Mouse (Mus musculus): ENCODE results near the gene Scube1. TPM values are rescaled to one million over a fixed set of nuclear protein-coding genes. Genes with fewer than 3 reads are reported as not detected.
A peak's percentile ranks its signal among the peaks of the same experiment; 100 is the strongest.

Gene Scube1
- polyA plus RNA-seq, 3 experiments from 2014 or later: not detected

- ATAC-seq: no peak
Observed at GRCm38 (mm10) chr15:83664722-83665121, 60.1 kb downstream of the Scube1 start.

- ATAC-seq: no peak
Observed at GRCm38 (mm10) chr15:83663066-83663465, 61.8 kb downstream of the Scube1 start.

- no peak for ATAC-seq
Observed at GRCm38 (mm10) chr15:83662106-83662505, 62.7 kb downstream of the Scube1 start.

- no peak for ATAC-seq
Observed at GRCm38 (mm10) chr15:83642518-83642917, 82.3 kb downstream of the Scube1 start.

GRCm38 (mm10) chr15:83640208-83640607, 84.6 kb downstream of the Scube1 start:
- ATAC-seq: no peak

- ATAC-seq: no peak
Observed at GRCm38 (mm10) chr15:83639160-83639559, 85.7 kb downstream of the Scube1 start.

GRCm38 (mm10) chr15:83638196-83638899, 86.5 kb downstream of the Scube1 start:
- no peak for ATAC-seq

- ATAC-seq: no peak
Observed at GRCm38 (mm10) chr15:83636759-83637158, 88.1 kb downstream of the Scube1 start.

- ATAC-seq: no peak
Observed at GRCm38 (mm10) chr15:83635251-83635650, 89.6 kb downstream of the Scube1 start.

- no peak for ATAC-seq
Observed at GRCm38 (mm10) chr15:83634076-83634475, 90.7 kb downstream of the Scube1 start.

GRCm38 (mm10) chr15:83631071-83631470, 93.8 kb downstream of the Scube1 start:
- no peak for ATAC-seq

GRCm38 (mm10) chr15:83629716-83630115, 95.1 kb downstream of the Scube1 start:
- no peak for ATAC-seq

GRCm38 (mm10) chr15:83626142-83626645, 98.6 kb downstream of the Scube1 start:
- no peak for ATAC-seq

- no peak for ATAC-seq
Observed at GRCm38 (mm10) chr15:83615245-83615644, 109.6 kb downstream of the Scube1 start.

GRCm38 (mm10) chr15:83607115-83607802, 117.6 kb downstream of the Scube1 start:
- ATAC-seq: peak; percentile 41

- ATAC-seq: no peak
Observed at GRCm38 (mm10) chr15:83606700-83607099, 118.1 kb downstream of the Scube1 start.

- ATAC-seq: no peak
Observed at GRCm38 (mm10) chr15:83606216-83606615, 118.6 kb downstream of the Scube1 start.

GRCm38 (mm10) chr15:83603426-83603825, 121.4 kb downstream of the Scube1 start:
- no peak for ATAC-seq

GRCm38 (mm10) chr15:83603046-83603396, 121.8 kb downstream of the Scube1 start:
- ATAC-seq: peak; percentile 25

- ATAC-seq: peak; percentile 92
Observed at GRCm38 (mm10) chr15:83602372-83603045, 122.3 kb downstream of the Scube1 start.

- ATAC-seq: no peak
Observed at GRCm38 (mm10) chr15:83601185-83601584, 123.6 kb downstream of the Scube1 start.

GRCm38 (mm10) chr15:83596833-83597232, 128.0 kb downstream of the Scube1 start:
- no peak for ATAC-seq

GRCm38 (mm10) chr15:83595364-83595711, 129.5 kb downstream of the Scube1 start:
- no peak for ATAC-seq

All from inflammation-experienced regulatory T-cells, adult 6 months (primary cell).